16 mouse cellular contexts compared by ENCODE assay signal in the genomic region with DNA sequence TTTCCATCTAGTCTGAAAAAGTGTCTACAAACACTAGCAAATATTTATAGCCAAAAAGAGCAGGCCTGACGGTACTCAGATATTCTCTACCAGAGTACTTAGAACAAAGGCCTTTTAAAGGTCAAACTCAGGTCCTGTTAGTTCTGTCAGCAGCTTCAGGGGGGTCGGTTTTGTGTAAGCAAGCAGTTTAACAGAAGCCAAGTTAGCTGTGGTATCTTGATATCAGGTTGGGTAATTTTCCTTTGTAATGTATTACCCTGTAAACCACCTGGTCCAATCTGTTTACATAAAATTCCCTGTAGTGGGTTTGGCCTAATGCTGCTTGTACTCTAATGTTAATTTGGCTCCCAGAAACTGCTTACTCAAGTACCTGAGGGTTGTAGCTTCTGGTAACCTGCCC.
"Had no signal": no experiment of that assay in that cellular context is flagged by ENCODE, and none has a peak within 500 bp of the region (broad histone marks: within the 10 kb centered on the region; RNA-seq: fewer than 3 reads in every experiment).

No protein-coding gene starts in this region.

- H3K9ac ChIP-seq: neural tube, embryonic 13.5 days; neural tube, embryonic 15.5 days; stomach, embryonic 15.5 days had no signal

- H3K27ac ChIP-seq: neural tube, embryonic 13.5 days; neural tube, embryonic 15.5 days; stomach, embryonic 15.5 days; stomach, postnatal 0 days had no signal

- H3K27me3 ChIP-seq: neural tube, embryonic 13.5 days; neural tube, embryonic 15.5 days; stomach, embryonic 15.5 days had no signal

- DNase-seq: retina, postnatal 1 day; right cerebral cortex, adult 18-20 months; right cerebral cortex, postnatal 14 days; right cerebral cortex, postnatal 25 days; right cerebral cortex, postnatal 4 days; spleen, adult 18-20 months; thymus, adult 18-20 months; thymus, adult 2 months; thymus, postnatal 14 days; thymus, postnatal 25 days; thymus, postnatal 36 days; thymus, postnatal 4 days had no signal

- H3K4me3 ChIP-seq: neural tube, embryonic 13.5 days; neural tube, embryonic 15.5 days; stomach, embryonic 15.5 days had no signal

- H3K4me1 ChIP-seq: neural tube, embryonic 13.5 days; stomach, embryonic 15.5 days had no signal

- H3K4me2 ChIP-seq: neural tube, embryonic 13.5 days; neural tube, embryonic 15.5 days; stomach, embryonic 15.5 days had no signal

- H3K36me3 ChIP-seq: neural tube, embryonic 13.5 days; neural tube, embryonic 15.5 days; stomach, embryonic 15.5 days had no signal

- H3K9me3 ChIP-seq: neural tube, embryonic 13.5 days; neural tube, embryonic 15.5 days; stomach, embryonic 15.5 days had no signal
